Mouse (Mus musculus) ovary, postnatal 10 days (tissue): ENCODE data around the gene Tff3.

ENCODE experiments used
- DNase-seq: peaks from one replicate; pipeline ENCODE4 v3.0.0; 2022; ENCODE audit warnings: low spot score

The Tff3 gene

GRCm38 (mm10) chr17:31129452-31129851, at the start of gene Tff3:
Gene Tff3 (minus strand): TSS chr17:31129646.
- no peak for DNase-seq

- DNase-seq, result no peak
Observed at GRCm38 (mm10) chr17:31176321-31176720, 46.9 kb upstream of the Tff3 start.

GRCm38 (mm10) chr17:31169796-31170195, 40.4 kb upstream of the Tff3 start:
- DNase-seq, result no peak

GRCm38 (mm10) chr17:31165127-31165526, 35.7 kb upstream of the Tff3 start, which contains the start of gene Tff1:
Gene Tff1 (minus strand): TSS chr17:31165277.
- no peak for DNase-seq

- DNase-seq, result no peak
Observed at GRCm38 (mm10) chr17:31163821-31164220, 34.4 kb upstream of the Tff3 start.

GRCm38 (mm10) chr17:31162607-31163006, 33.2 kb upstream of the Tff3 start:
- no peak for DNase-seq

GRCm38 (mm10) chr17:31160291-31160690, 30.8 kb upstream of the Tff3 start:
- no peak for DNase-seq

- DNase-seq, result no peak
Observed at GRCm38 (mm10) chr17:31157921-31158320, 28.5 kb upstream of the Tff3 start.

GRCm38 (mm10) chr17:31153785-31154184, 24.3 kb upstream of the Tff3 start:
- no peak for DNase-seq

- no peak for DNase-seq
Observed at GRCm38 (mm10) chr17:31152966-31153499, 23.6 kb upstream of the Tff3 start.

GRCm38 (mm10) chr17:31152512-31152911, 23.1 kb upstream of the Tff3 start:
- DNase-seq, result no peak

GRCm38 (mm10) chr17:31145998-31146397, 16.6 kb upstream of the Tff3 start:
- DNase-seq, result no peak

- no peak for DNase-seq
Observed at GRCm38 (mm10) chr17:31144040-31145037, 14.9 kb upstream of the Tff3 start, which contains the start of gene Tff2. Gene Tff2 (minus strand): TSS chr17:31144282.

- DNase-seq, result no peak
Observed at GRCm38 (mm10) chr17:31142116-31142515, 12.7 kb upstream of the Tff3 start.

GRCm38 (mm10) chr17:31138398-31138797, 9.0 kb upstream of the Tff3 start:
- DNase-seq, result no peak

- no peak for DNase-seq
Observed at GRCm38 (mm10) chr17:31136821-31137220, 7.4 kb upstream of the Tff3 start.

GRCm38 (mm10) chr17:31136291-31136690, 6.8 kb upstream of the Tff3 start:
- no peak for DNase-seq

GRCm38 (mm10) chr17:31134913-31135312, 5.5 kb upstream of the Tff3 start:
- no peak for DNase-seq

GRCm38 (mm10) chr17:31133776-31134175, 4.3 kb upstream of the Tff3 start:
- DNase-seq, result no peak

- no peak for DNase-seq
Observed at GRCm38 (mm10) chr17:31131269-31131821, 1.9 kb upstream of the Tff3 start.

- DNase-seq, result no peak
Observed at GRCm38 (mm10) chr17:31128708-31129318, 633 bp downstream of the Tff3 start.

GRCm38 (mm10) chr17:31125548-31126266, 3.7 kb downstream of the Tff3 start:
- DNase-seq, result no peak
